Mouse (Mus musculus) adrenal gland, postnatal 36 days (tissue): ENCODE results near the gene Zfp574. TPM values are rescaled to one million over a fixed set of nuclear protein-coding genes. Genes with fewer than 3 reads are reported as not detected.

Experiments
- DNase-seq, 2 experiments: peaks; one replicate each; pipeline ENCODE4 v3.0.0; 2021; ENCODE audit warnings: mixed read lengths in 1 of 2
- microRNA-seq: library from miRNA; unstranded; fragments of <30 nt; microRNA quantifications from one replicate; pipeline ENCODE4 v1.2.0, GENCODE M21; 2021
- total RNA-seq, 2 experiments: library from RNA; stranded (reverse); gene quantifications; 2 replicates each; pipeline ENCODE4 v1.2.3; 2021

Zfp574 gene
- total RNA-seq, 2 experiments from 2014 or later = 20.6 to 20.9 TPM

DNA sequence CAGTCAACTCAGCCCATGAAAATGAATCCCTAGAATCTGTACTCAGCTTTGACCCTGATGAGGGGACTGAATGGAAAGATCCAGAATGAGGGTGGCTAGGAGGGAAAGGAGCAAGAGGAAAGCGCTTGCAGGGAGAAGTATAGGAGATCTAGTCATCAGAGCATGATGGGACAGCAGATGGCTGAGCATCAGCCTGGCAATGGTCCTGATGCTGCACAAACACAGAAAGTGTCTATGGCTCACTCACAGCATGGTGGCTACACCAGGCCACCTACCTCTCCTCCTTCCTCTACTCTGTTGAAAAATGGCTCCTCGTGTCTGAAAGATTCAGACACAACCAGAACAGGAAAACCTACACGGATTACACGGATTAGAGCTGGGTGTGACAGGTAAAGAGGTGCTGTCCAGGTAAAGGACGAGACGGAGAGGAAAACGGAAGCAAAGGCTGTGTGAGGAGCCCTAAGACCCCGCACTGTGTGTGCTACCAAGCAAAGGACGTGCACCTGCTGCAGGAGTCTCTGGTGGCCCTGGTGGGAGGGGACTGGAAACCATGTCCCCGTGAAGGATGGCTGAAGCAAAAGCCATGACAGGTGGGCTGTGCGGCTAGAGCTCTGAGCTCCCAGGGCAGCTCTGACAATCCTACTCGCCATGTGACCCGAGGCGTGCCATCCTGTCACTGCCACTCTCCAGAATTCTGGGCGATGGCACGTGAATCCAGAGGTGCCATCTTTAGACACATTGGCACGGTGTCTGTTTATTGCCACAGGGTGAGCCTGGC, 40.0 kb downstream of the Zfp574 start:
- no peak for DNase-seq

DNA sequence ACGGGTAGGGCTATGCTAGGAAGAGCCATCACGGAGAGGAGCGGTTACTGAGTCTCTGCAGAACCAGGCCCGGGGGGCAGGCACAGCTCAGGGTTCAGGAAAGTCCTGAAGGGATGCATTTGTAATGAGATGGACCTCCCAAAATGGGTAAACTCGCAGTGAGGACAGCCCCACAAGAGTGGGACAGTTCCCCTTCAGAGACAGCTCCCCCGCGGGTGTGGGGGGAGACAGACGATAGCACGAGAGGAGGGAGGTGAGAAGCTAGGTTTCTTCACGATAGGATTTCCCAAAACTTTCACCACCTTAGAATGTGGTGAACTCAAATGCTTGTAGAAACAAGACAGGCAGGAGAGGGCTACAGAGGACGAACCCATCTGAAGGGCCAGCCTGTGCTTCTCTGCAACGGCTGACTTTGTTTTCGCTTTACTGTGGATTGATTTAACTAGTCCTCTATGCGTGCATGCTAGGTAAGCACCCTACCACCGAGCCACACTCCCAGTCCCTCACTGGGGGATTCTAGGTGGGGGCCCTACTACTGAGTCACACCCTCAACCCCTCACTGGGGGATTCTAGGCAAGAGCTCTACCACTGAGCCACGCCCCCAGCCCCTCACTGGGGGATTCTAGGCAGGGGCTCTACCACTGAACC, 40.7 kb downstream of the Zfp574 start:
- DNase-seq = no peak

DNA sequence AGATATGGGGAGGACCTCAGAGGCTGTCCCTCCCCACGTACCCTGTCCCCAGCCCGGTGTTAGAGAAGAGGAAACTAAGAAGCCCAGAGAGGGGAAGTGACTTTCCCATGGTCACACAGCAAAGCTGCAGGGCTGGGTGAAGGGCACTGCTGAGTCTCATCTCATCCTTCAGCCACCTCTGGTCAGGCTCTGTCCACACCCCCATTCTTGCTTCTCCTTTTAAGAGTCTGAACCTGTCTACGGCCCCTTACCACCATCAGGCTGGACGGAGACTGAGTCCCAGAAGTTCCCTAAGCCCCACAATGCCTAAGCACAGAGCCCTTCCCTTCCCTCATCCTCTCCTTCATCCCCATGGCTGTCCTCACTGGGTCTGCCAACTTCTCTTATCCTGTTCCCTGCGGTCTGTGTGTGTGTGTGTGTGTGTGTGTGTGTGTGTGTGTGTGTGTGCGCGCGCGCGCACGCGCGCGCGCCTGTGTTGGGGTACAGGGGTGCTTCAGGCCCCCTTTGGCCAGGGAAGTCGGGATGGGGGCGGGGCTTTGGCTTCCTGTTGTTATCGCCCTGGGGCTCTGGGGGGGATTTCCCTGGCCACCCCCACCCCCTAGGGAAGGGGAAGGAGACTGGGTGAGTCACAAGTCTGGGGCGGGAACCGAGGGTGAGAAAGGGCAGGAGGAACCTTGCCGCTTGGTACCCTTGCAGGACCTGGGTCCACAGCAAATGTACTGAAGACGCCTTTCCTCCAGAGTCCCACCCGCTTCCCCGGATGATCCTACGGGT, 47.9 kb downstream of the Zfp574 start:
- peak; percentile 35 to 70 for DNase-seq

DNA sequence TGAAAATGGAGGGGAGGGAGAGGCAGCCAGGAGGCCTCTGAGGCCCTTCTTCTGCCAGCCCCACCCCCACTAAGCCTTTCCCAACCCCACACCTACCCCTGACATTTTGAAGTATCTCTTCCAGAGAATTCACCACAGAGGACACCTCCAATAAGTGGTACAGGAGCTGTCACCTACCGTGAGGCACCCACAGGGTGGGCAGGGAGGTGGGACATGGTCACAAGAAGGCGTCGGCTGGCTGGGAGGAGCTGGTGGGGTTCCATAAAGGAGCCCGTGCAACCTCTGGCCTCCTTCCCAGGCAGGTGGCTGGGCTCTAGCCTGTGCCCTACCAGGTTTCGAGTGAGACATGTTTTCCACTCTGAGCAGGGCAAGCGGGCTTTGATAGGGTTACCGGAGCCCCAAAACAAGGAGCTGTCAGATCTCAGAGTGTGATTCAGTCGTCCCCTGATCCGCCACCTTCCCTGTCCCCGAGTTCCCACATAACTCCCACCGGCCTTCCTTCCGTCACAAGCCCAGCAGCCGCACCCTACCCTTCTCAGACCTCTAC, 48.9 kb downstream of the Zfp574 start:
- DNase-seq = no peak

DNA sequence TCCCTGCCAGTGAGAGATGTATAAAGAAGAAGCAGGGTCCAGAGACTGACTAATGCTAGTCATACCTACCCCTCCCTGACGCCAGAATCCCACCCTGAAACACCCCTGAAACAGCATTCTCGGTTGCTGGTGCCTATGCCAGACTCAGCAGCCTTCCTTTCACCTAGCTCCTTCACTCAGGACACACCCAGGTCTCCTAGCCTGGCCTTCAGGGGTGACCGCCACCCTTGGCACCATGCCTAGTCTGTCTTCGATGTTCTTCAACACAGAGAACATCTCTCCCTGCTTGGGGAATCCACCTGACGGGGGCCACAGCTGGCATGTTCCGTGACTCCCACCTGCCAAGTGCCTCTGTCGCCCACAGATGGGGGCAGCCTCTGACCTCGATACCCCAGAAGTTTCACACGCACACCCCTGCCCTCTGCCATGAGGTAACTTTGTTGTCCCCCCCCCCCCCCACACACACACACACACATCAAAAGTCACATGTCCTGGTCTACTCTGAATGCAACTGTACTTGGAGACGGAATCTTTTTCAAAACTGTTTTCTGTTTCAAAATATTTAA, 53.4 kb downstream of the Zfp574 start:
- DNase-seq = no peak

DNA sequence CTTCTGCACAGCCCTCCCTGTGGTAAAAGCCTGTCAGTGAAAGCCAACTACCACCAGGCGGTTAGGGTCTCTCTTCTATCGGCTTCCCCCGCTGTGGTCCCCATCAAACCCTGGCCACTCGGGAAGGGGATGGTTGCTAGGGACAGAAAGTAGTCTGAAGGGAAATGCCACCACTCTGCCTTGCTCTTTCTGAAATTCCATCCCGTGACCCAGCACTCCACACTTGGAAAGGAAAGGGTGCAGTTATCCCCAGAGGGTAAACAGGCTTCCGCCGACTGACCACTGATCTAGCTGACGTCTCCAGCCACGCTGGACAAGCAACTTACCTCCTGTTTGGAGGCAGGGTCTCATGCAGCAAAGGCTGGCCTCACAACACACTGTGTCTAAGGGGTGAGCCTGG, 55.6 kb downstream of the Zfp574 start:
- DNase-seq = no peak

DNA sequence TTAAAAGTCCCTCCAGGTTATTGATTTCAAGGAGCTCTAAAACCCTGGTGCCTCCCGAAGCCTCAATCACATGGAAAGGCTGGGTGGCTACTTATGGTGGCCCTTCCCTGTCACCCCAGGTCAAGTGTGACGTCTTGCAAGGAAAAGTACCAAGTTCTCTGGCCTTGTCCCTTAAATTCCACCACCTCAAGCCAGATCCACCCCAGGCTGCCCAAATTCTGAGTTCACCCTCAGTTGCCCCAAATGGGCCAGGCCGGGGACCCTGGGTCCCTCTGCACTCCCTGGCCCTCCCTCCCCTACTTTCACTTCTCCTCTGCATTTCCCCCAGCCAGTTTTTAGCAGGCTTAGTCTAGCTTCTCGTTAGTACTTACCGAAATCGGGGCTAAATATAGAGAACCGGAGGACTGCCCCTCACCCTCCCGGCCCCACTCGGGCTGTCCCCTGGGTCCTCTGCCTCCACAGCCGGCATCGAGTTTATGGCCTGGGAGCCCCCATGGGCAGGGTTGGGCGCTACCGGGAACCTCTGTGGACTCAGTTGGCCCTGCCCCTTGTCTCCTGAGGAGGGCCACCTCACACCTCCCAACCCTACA, 57.1 kb downstream of the Zfp574 start:
- peak in 1 of 2 experiments; percentile 15 for DNase-seq

DNA sequence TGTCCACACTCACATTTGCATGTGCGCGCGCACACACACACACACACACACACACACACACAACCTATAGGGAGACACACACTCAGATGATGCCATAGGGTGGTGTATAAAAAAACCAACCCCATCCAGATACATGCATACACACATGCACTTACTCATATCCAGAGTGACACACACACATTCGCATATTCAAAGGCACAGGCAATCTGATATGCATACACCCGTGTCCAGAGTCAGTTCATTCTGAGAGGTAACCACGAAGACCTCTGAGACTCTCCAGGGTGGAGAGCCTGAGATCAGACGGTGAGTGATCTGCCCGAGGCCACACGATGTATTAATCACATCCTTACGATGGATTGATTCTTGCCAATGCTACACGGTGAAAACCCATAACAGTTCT, 58.2 kb downstream of the Zfp574 start:
- no peak for DNase-seq

DNA sequence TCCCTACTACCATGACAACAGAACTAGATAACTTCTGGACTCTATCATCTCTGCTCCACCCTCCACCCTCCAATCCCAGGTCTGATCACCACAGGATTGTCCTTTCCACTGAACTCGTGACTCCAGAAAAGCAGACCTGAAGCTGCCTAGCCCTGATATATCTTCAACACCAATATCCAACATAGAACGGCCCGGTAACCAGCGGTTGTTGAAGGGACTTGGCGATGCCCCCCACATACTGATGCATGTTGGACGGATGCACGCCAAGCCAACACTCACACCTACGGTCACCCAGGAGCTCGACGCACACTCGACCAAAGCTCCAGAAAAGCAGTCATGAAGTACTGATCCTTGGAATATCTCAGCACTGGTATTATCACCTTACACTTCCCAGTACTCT, 58.9 kb downstream of the Zfp574 start:
- DNase-seq = no peak

DNA sequence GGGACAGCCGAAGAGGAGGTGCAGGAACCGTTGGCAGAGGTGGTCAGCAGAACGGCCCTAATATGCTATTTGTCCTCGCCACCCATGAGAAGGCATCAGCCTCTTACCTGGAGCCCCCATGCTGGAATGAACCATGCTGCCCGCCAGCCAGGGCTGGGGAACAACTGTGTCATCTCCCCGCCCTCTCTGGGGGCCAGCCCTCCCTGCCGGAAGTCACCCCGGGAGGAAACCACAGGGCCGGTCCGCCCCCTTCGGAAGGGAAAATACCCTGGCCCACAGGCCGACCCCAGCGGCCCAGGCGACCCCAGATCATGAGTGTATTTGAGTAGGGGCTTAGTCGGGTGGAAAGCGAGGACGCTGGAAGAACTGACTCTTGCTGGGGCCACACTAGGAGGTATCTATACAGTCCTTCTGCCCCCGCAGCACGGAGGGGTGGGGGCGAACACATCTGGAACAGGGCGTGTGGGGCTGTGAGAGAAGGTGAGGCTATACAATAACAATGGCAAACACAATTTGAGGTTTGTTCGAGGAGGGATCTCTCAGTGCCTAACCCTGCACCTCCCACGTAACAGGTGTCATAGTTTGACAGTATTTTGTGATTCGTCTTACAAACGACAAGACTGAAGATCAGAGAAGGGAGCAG, 60.1 kb downstream of the Zfp574 start:
- peak in 1 of 2 experiments; percentile 51 for DNase-seq

Small RNA genes lying within 50 kb of the gene (microRNA-seq; reads per million reads assigned to microRNA genes)
- gene Mir6537 = not detected

Other genes starting within 250 kb of the Zfp574 start
- gene Gm9844, start 210.4 kb upstream of the Zfp574 start, total RNA-seq = not detected
- not detected for gene Lypd4, start 202.6 kb upstream of the Zfp574 start, total RNA-seq
- gene Dmrtc2, start 202.5 kb upstream of the Zfp574 start, total RNA-seq = not detected
- 1,000 to 10,000 TPM in 1 of 2 experiments, 100 to 1,000 TPM in 1; 964 to 1,011 TPM for gene Rps19, start 188.2 kb upstream of the Zfp574 start, total RNA-seq
- gene Cd79a, start 175.2 kb upstream of the Zfp574 start, total RNA-seq = under 1 TPM; 0.20 to 0.26 TPM
- gene Arhgef1, start 169.7 kb upstream of the Zfp574 start, total RNA-seq = 10 to 100 TPM; 79.5 to 91.5 TPM
- not detected for gene Gm4881, start 128.1 kb upstream of the Zfp574 start, total RNA-seq
- gene Rabac1, start 99.8 kb upstream of the Zfp574 start, total RNA-seq = 100 to 1,000 TPM; 325 to 361 TPM
- 100 to 1,000 TPM in 1 of 2 experiments, 10 to 100 TPM in 1; 69.6 to 106 TPM for gene Atp1a3, start 66.6 kb upstream of the Zfp574 start, total RNA-seq
- 10 to 100 TPM; 13.4 to 16.9 TPM for gene Grik5, start 221 bp upstream of the Zfp574 start, total RNA-seq
- 1 to 10 TPM in 1 of 2 experiments, under 1 TPM in 1; 0.86 to 1.3 TPM for gene Pou2f2, start 107.2 kb downstream of the Zfp574 start, total RNA-seq
- 10 to 100 TPM; 16.7 to 17.7 TPM for gene Dedd2, start 148.0 kb downstream of the Zfp574 start, total RNA-seq
- 1 to 10 TPM; 9.3 to 9.4 TPM for gene Zfp526, start 148.9 kb downstream of the Zfp574 start, total RNA-seq
- gene Gsk3a, start 165.3 kb downstream of the Zfp574 start, total RNA-seq = 10 to 100 TPM; 93.3 to 96.7 TPM
- gene Erf, start 178.2 kb downstream of the Zfp574 start, total RNA-seq = 10 to 100 TPM; 25.4 to 40.9 TPM
- 100 to 1,000 TPM in 1 of 2 experiments, 10 to 100 TPM in 1; 94.8 to 116 TPM for gene Cic, start 195.1 kb downstream of the Zfp574 start, total RNA-seq
- gene Pafah1b3, start 225.4 kb downstream of the Zfp574 start, total RNA-seq = 10 to 100 TPM; 32.7 to 34.0 TPM
- gene Prr19, start 228.8 kb downstream of the Zfp574 start, total RNA-seq = not detected
- gene Tmem145, start 233.5 kb downstream of the Zfp574 start, total RNA-seq = 1 to 10 TPM; 1.5 to 1.6 TPM
- 10 to 100 TPM; 43.7 to 51.3 TPM for gene Megf8, start 244.6 kb downstream of the Zfp574 start, total RNA-seq